Mouse (Mus musculus): ENCODE measurements at regions not wholly inside any gene's neighbourhood (a gene's known extent, or its start where the extent isn't known, plus 50 kb on each side); places are given as distances from the start of the nearest gene placed in this dataset.

- Histone ChIP-seq H3K27ac (ENCODE audit: low read depth) (no peak overlapping the region), H3K27me3 (replicated peaks; ENCODE audit: control insufficient read depth, insufficient read depth, low read length) (no peaks in the 10 kb centered on the region), H3K4me3 (ENCODE audit: low read depth, low read length) (no peak overlapping the region), H3K4me2 (ENCODE audit: low read length) (no peak overlapping the region), H3K36me3 (ENCODE audit: control insufficient read depth, insufficient read depth, low read length) (no peaks in the 10 kb centered on the region), H3K9me3 (ENCODE audit: control insufficient read depth, low read length) (no peaks in the 10 kb centered on the region), H3K9ac (ENCODE audit: low read length) (no peak overlapping the region), H3K4me1 (replicated peaks; ENCODE audit: control insufficient read depth, insufficient read depth, low read length) (no peaks in the 10 kb centered on the region)
- no peak for ATAC-seq (replicated peaks; ENCODE audit: low FRiP score, low TSS enrichment, low read depth)
- DNase-seq (ENCODE audit: low spot score) = peak; percentile 51
- WGBS = 41% methylated on average over 2 of the region's 2 CpGs
These were observed 106.9 kb upstream of the Tgif2lx2 start for GRCm38 (mm10) chrX:118320123-118320522.

- ATAC-seq (replicated peaks; ENCODE audit: low FRiP score, low TSS enrichment, low read depth) = no peak
These were observed 70.1 kb upstream of the Tgif2lx2 start for GRCm38 (mm10) chrX:118356888-118357287.

More at GRCm38 (mm10) chrX:118356888-118357287, 70.1 kb upstream of the Tgif2lx2 start:
- Histone ChIP-seq H3K36me3 (ENCODE audit: control insufficient read depth, insufficient read depth, low read length) (no peaks in the 10 kb centered on the region), H3K4me1 (replicated peaks; ENCODE audit: control insufficient read depth, insufficient read depth, low read length) (no peaks in the 10 kb centered on the region), H3K9ac (ENCODE audit: low read length) (no peak overlapping the region), H3K4me3 (ENCODE audit: low read depth, low read length) (no peak overlapping the region), H3K4me2 (ENCODE audit: low read length) (no peak overlapping the region), H3K27ac (ENCODE audit: low read depth) (no peak overlapping the region), H3K27me3 (replicated peaks; ENCODE audit: control insufficient read depth, insufficient read depth, low read length) (no peaks in the 10 kb centered on the region), H3K9me3 (ENCODE audit: control insufficient read depth, low read length) (no peaks in the 10 kb centered on the region)
- no peak for DNase-seq (ENCODE audit: low spot score)
